ENCODE assay signal across 9 mouse cellular contexts in genomic region chr2:153668754-153669376, GRCm38 (mm10). TPM values are rescaled to one million over a fixed set of nuclear protein-coding genes. Genes with fewer than 3 reads are reported as not detected.
A peak's percentile ranks its signal among the peaks of the same experiment; 100 is the strongest.
DNase-seq lines count a peak whose midpoint lies in the region; ATAC-seq and TF ChIP-seq lines count a peak whose summit lies in the region.
"Had no signal": no experiment of that assay in that cellular context is flagged by ENCODE, and none has a peak within 500 bp of the region (broad histone marks: within the 10 kb centered on the region; RNA-seq: fewer than 3 reads in every experiment).

No protein-coding gene starts in this region.

- no peaks in the 10 kb centered on the region for H3K4me1 ChIP-seq in heart, embryonic 10.5 days
- H3K4me1 ChIP-seq in ES-Bruce4 (ENCODE audit: control insufficient read depth, insufficient read depth, low read length): no peaks in the 10 kb centered on the region
- no peaks in the 10 kb centered on the region for H3K4me1 ChIP-seq in hindbrain, embryonic 16.5 days (ENCODE audit: control insufficient read depth, insufficient read depth, low read depth, low read length)
- no peaks in the 10 kb centered on the region for H3K4me1 ChIP-seq in lung, embryonic 15.5 days
- H3K4me1 ChIP-seq: stomach, embryonic 15.5 days had no signal

- H3K27ac ChIP-seq in heart, embryonic 10.5 days: no peak overlapping the region
- H3K27ac ChIP-seq in ES-Bruce4 (ENCODE audit: insufficient read depth, low read length): no peak overlapping the region
- H3K27ac ChIP-seq in hindbrain, embryonic 16.5 days (ENCODE audit: low read depth, low read length): no peak overlapping the region
- no peak overlapping the region for H3K27ac ChIP-seq in lung, embryonic 15.5 days
- H3K27ac ChIP-seq: stomach, embryonic 15.5 days had no signal

- WGBS in heart, embryonic 10.5 days: 70% methylated on average over 7 of the region's 7 CpGs
- 63% methylated on average over 7 of the region's 7 CpGs for WGBS in hindbrain, embryonic 16.5 days
- WGBS in lung, embryonic 15.5 days: 62% methylated on average over 7 of the region's 7 CpGs

- no peak overlapping the region for H3K4me3 ChIP-seq in heart, embryonic 10.5 days
- no peak overlapping the region for H3K4me3 ChIP-seq in ES-Bruce4 (ENCODE audit: low read depth, low read length)
- H3K4me3 ChIP-seq in hindbrain, embryonic 16.5 days (ENCODE audit: low read length): no peak overlapping the region
- H3K4me3 ChIP-seq in lung, embryonic 15.5 days: no peak overlapping the region
- H3K4me3 ChIP-seq: stomach, embryonic 15.5 days had no signal

- no peak overlapping the region for H3K4me2 ChIP-seq in hindbrain, embryonic 16.5 days (ENCODE audit: low read length)
- H3K4me2 ChIP-seq in lung, embryonic 15.5 days: no peak overlapping the region
- H3K4me2 ChIP-seq: stomach, embryonic 15.5 days had no signal

- ATAC-seq in hindbrain, embryonic 16.5 days: peak; percentile 83
- ATAC-seq in lung, embryonic 15.5 days (ENCODE audit: borderline replicate concordance, extremely low read depth, low FRiP score, low TSS enrichment): peak; percentile 39; the same call in 1 of the 2 replicates

- H3K9me3 ChIP-seq in heart, embryonic 10.5 days: no peaks in the 10 kb centered on the region
- H3K9me3 ChIP-seq in ES-Bruce4 (replicated peaks; ENCODE audit: control insufficient read depth, insufficient read depth, low read length, poor library complexity, severe bottlenecking): no peaks in the 10 kb centered on the region
- no peaks in the 10 kb centered on the region for H3K9me3 ChIP-seq in hindbrain, embryonic 16.5 days (ENCODE audit: control insufficient read depth, low read length)
- no peaks in the 10 kb centered on the region for H3K9me3 ChIP-seq in lung, embryonic 15.5 days
- H3K9me3 ChIP-seq: stomach, embryonic 15.5 days had no signal

- no peak for TF ChIP-seq EP300 in ES-Bruce4 (IDR thresholded peaks at IDR 0.05; ENCODE audit: insufficient read depth, low read depth, low read length)

- no peaks in the 10 kb centered on the region for H3K27me3 ChIP-seq in heart, embryonic 10.5 days (ENCODE audit: insufficient read depth, poor library complexity, severe bottlenecking)
- H3K27me3 ChIP-seq in ES-Bruce4 (ENCODE audit: control insufficient read depth, insufficient read depth, low read length, poor library complexity, severe bottlenecking): no peaks in the 10 kb centered on the region
- H3K27me3 ChIP-seq in hindbrain, embryonic 16.5 days (replicated peaks; ENCODE audit: control insufficient read depth, insufficient read depth, low read length): no peaks in the 10 kb centered on the region
- H3K27me3 ChIP-seq in lung, embryonic 15.5 days: no peaks in the 10 kb centered on the region
- H3K27me3 ChIP-seq: stomach, embryonic 15.5 days had no signal

- peak; percentile 3 for TF ChIP-seq CTCF in ES-Bruce4 (IDR thresholded peaks at IDR 0.05; ENCODE audit: low read depth, low read length)

- no peak overlapping the region for H3K9ac ChIP-seq in ES-Bruce4 (ENCODE audit: low read depth, poor library complexity, severe bottlenecking)
- no peak overlapping the region for H3K9ac ChIP-seq in hindbrain, embryonic 16.5 days (ENCODE audit: low read depth, low read length)
- no peak overlapping the region for H3K9ac ChIP-seq in lung, embryonic 15.5 days
- H3K9ac ChIP-seq: stomach, embryonic 15.5 days had no signal

- peaks cover 24% of the 10 kb centered on the region for H3K36me3 ChIP-seq in heart, embryonic 10.5 days
- peaks cover 46% of the 10 kb centered on the region for H3K36me3 ChIP-seq in ES-Bruce4 (ENCODE audit: control insufficient read depth, insufficient read depth, low read length, poor library complexity, severe bottlenecking)
- no peaks in the 10 kb centered on the region; the same call in 1 of the 2 replicates for H3K36me3 ChIP-seq in hindbrain, embryonic 16.5 days (ENCODE audit: control insufficient read depth, insufficient read depth, low read length)
- peaks cover 6% of the 10 kb centered on the region; the same call in 1 of the 2 replicates for H3K36me3 ChIP-seq in lung, embryonic 15.5 days

- peak; percentile 10 to 61 for DNase-seq in heart, adult 18-20 months
- no peak for DNase-seq in heart, embryonic 10.5 days (ENCODE audit: low spot score)
- DNase-seq in cerebellum, adult 18-20 months: peak; percentile 22 to 27
- DNase-seq in skeletal muscle tissue, adult 2 months (ENCODE audit: low read depth, low spot score): peak; percentile 24
- no peak for DNase-seq in natural killer cell, adult 2 months (ENCODE audit: low spot score in 2 of 2)

- no peak for TF ChIP-seq POLR2A in ES-Bruce4 (IDR thresholded peaks at IDR 0.05; ENCODE audit: insufficient read depth, low read length)

RNA-seq across cellular contexts. Expression of gene Dnmt3b, which starts 19.6 kb away (rescaled TPM):
- 1 to 10 TPM in 1 of 2 experiments, under 1 TPM in 1; 0.57 to 1.1 TPM for total RNA-seq in heart, adult 18-20 months (2021)
- 10.2 and 17.0 TPM in 2 replicates for polyA plus RNA-seq in heart, embryonic 10.5 days (2016; fragmentation: Nextera tagmentation; extraction: Ambion mirVana)
- polyA plus RNA-seq in ES-Bruce4 (2011; ENCODE audit: insufficient read depth, insufficient read length, low read depth, missing spikeins): 105 and 112 TPM in 2 replicates
- polyA plus RNA-seq in hindbrain, embryonic 16.5 days (2015; fragmentation: Nextera tagmentation; extraction: Ambion mirVana): 3.1 and 4.2 TPM in 2 replicates
- polyA plus RNA-seq in lung, embryonic 15.5 days (2015; fragmentation: Nextera tagmentation; extraction: Ambion mirVana): 12.3 and 13.0 TPM in 2 replicates

RNA-seq across cellular contexts. Expression of gene Dnmt3c, which starts 27.6 kb away (rescaled TPM):
- total RNA-seq in heart, adult 18-20 months (2021): not detected
- polyA plus RNA-seq in heart, embryonic 10.5 days (2016; fragmentation: Nextera tagmentation; extraction: Ambion mirVana): 0.10 and 0.12 TPM in 2 replicates
- polyA plus RNA-seq in ES-Bruce4 (2011; ENCODE audit: insufficient read depth, insufficient read length, low read depth, missing spikeins): 5.5 and 5.6 TPM in 2 replicates
- polyA plus RNA-seq in hindbrain, embryonic 16.5 days (2015; fragmentation: Nextera tagmentation; extraction: Ambion mirVana): 0.10 TPM in 1 of 2 replicates, not detected in the other
- not detected in 2 replicates for polyA plus RNA-seq in lung, embryonic 15.5 days (2015; fragmentation: Nextera tagmentation; extraction: Ambion mirVana)

RNA-seq across cellular contexts. Expression of gene Commd7, which starts 36.3 kb away (rescaled TPM):
- total RNA-seq in heart, adult 18-20 months (2021): 10 to 100 TPM; 15.3 to 15.8 TPM
- 64.8 and 68.6 TPM in 2 replicates for polyA plus RNA-seq in heart, embryonic 10.5 days (2016; fragmentation: Nextera tagmentation; extraction: Ambion mirVana)
- polyA plus RNA-seq in ES-Bruce4 (2011; ENCODE audit: insufficient read depth, insufficient read length, low read depth, missing spikeins): 16.5 and 18.0 TPM in 2 replicates
- polyA plus RNA-seq in hindbrain, embryonic 16.5 days (2015; fragmentation: Nextera tagmentation; extraction: Ambion mirVana): 93.4 and 94.7 TPM in 2 replicates
- 83.5 and 84.8 TPM in 2 replicates for polyA plus RNA-seq in lung, embryonic 15.5 days (2015; fragmentation: Nextera tagmentation; extraction: Ambion mirVana)

Comparison
In these comparisons a context has a peak if more than half of its experiments do, and no peak if none do; other contexts are left out.
1. DNase-seq: peak in heart, adult 18-20 months (2 of 2), cerebellum, adult 18-20 months (2 of 2) and skeletal muscle tissue, adult 2 months (single experiment); none in heart, embryonic 10.5 days (single experiment) and natural killer cell, adult 2 months (0 of 2).